Mouse (Mus musculus): ENCODE measurements around the gene Stoml1. TPM values are rescaled to one million over a fixed set of nuclear protein-coding genes. Genes with fewer than 3 reads are reported as not detected.
A peak's percentile ranks its signal among the peaks of the same experiment; 100 is the strongest.
"Not testable (repeated sequence)": the region's sequence is repeated elsewhere in the genome, so short reads cannot be mapped to it uniquely, and the experiment has no call there.

Gene Stoml1
- polyA plus RNA-seq, 1 experiment = 55.5 TPM

DNA sequence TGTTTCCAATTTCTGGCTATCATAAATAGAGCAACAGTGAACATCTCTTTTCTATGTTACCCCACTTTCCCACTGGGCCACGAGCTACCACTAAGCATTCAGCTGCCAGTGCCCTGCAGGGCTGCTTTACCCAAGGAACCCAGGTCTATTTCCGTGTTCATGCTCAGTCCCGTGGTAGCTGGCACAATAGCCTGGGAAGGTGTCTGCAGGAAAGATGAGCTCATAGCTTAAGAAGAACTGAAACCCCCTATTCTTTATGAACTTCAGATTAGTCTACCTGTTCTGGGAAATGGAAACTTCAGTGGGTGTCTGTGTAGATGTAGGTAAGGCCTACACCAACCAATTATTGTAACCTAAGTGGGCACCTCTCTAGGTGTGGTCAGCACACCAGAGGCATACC is 12.4 kb downstream of the Stoml1 start:
- DNase-seq (ENCODE audit: low read depth in 1 of 2, low spot score in 2 of 2) = no peak
- Histone ChIP-seq H3K4me3 (ENCODE audit: extremely low read depth, insufficient read depth, insufficient read length) (no peak overlapping the region), H3K27ac (ENCODE audit: insufficient read depth, low read length) (peak overlapping the region; percentile 86), H3K27me3 (ENCODE audit: control insufficient read depth, insufficient read depth, low read length) (no peaks in the 10 kb centered on the region), H3K36me3 (ENCODE audit: control insufficient read depth, insufficient read depth, low read length) (peaks cover 14% of the 10 kb centered on the region), H3K4me1 (ENCODE audit: control insufficient read depth, insufficient read depth, insufficient read length) (peaks cover 25% of the 10 kb centered on the region)
- TF ChIP-seq POLR2A (IDR thresholded peaks at IDR 0.05; ENCODE audit: low read depth, low read length) (no peak), CTCF (IDR thresholded peaks at IDR 0.05; ENCODE audit: extremely low read depth, insufficient read depth, insufficient read length, insufficient replicate concordance) (no peak)
- 31% methylated on average over 3 of the region's 3 CpGs for WGBS

DNA sequence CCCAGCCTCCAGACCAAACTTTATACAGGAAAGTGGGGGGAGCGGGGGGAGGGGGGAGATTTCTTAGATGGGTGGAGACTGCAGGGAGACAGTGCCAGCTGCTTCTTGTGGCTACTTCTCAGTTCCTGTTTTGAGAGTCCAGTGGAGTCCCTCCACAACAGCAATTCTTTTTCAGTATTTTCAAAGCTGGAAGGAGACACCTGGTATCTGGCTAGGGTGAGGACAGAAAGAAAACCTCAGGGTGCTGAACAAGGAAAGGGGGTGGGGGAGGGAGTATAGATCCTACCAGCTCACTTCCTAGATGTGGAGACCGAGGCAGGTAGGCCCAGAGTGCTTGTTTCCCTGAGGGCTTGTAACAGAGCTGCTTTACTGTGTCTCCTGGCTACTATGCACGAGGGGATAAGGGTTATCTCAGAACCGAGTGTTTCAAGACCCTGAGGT is 13.6 kb downstream of the Stoml1 start:
- Histone ChIP-seq H3K27ac (ENCODE audit: insufficient read depth, low read length) (peak overlapping the region; percentile 86), H3K4me3 (ENCODE audit: extremely low read depth, insufficient read depth, insufficient read length) (no peak overlapping the region), H3K36me3 (ENCODE audit: control insufficient read depth, insufficient read depth, low read length) (peaks cover 8% of the 10 kb centered on the region), H3K27me3 (ENCODE audit: control insufficient read depth, insufficient read depth, low read length) (no peaks in the 10 kb centered on the region), H3K4me1 (ENCODE audit: control insufficient read depth, insufficient read depth, insufficient read length) (peaks cover 30% of the 10 kb centered on the region)
- TF ChIP-seq POLR2A (IDR thresholded peaks at IDR 0.05; ENCODE audit: low read depth, low read length) = no peak
- no peak for TF ChIP-seq CTCF (IDR thresholded peaks at IDR 0.05; ENCODE audit: extremely low read depth, insufficient read depth, insufficient read length, insufficient replicate concordance)
- peak in 1 of 2 experiments; percentile 41 for DNase-seq (ENCODE audit: low read depth in 1 of 2, low spot score in 2 of 2)
- 8% methylated on average over 4 of the region's 4 CpGs for WGBS

DNA sequence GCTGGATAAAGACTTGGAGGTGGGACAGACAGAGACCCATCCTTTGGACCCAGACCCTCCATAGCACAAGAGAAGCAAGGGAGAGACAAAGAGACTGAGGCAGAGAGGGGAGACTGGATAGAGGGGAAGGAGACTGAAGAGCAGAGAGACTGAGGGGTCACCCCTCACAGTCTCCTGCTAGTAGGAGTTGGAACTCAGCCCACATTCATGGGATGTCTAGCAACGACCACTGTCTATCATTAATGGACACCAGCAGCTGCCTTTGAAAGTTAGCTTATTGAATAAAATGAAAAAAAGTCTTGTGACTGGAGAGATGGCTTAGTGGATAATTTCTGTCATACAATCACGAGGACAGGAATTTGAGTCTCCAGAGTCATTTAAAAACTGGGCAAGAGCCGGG is 14.1 kb downstream of the Stoml1 start:
- Histone ChIP-seq H3K4me3 (ENCODE audit: extremely low read depth, insufficient read depth, insufficient read length) (no peak overlapping the region), H3K27ac (ENCODE audit: insufficient read depth, low read length) (peak overlapping the region; percentile 86), H3K27me3 (ENCODE audit: control insufficient read depth, insufficient read depth, low read length) (no peaks in the 10 kb centered on the region), H3K36me3 (ENCODE audit: control insufficient read depth, insufficient read depth, low read length) (peaks cover 4% of the 10 kb centered on the region), H3K4me1 (ENCODE audit: control insufficient read depth, insufficient read depth, insufficient read length) (peaks cover 33% of the 10 kb centered on the region)
- WGBS = 60% methylated on average over 3 of the region's 3 CpGs
- no peak for DNase-seq (ENCODE audit: low read depth in 1 of 2, low spot score in 2 of 2)
- TF ChIP-seq CTCF (IDR thresholded peaks at IDR 0.05; ENCODE audit: extremely low read depth, insufficient read depth, insufficient read length, insufficient replicate concordance) = no peak
- no peak for TF ChIP-seq POLR2A (IDR thresholded peaks at IDR 0.05; ENCODE audit: low read depth, low read length)

- Histone ChIP-seq H3K27ac (ENCODE audit: insufficient read depth, low read length) (peak overlapping the region; percentile 36), H3K4me1 (ENCODE audit: control insufficient read depth, insufficient read depth, insufficient read length) (peaks cover 37% of the 10 kb centered on the region), H3K27me3 (ENCODE audit: control insufficient read depth, insufficient read depth, low read length) (no peaks in the 10 kb centered on the region), H3K36me3 (ENCODE audit: control insufficient read depth, insufficient read depth, low read length) (no peaks in the 10 kb centered on the region), H3K4me3 (ENCODE audit: extremely low read depth, insufficient read depth, insufficient read length) (no peak overlapping the region)
- DNase-seq (ENCODE audit: low read depth in 1 of 2, low spot score in 2 of 2) = peak; percentile 71 to 80
- WGBS = 39% methylated on average over 12 of the region's 12 CpGs
- TF ChIP-seq CTCF (IDR thresholded peaks at IDR 0.05; ENCODE audit: extremely low read depth, insufficient read depth, insufficient read length, insufficient replicate concordance) (peak; percentile 48; the same call in 1 of the 2 replicates), POLR2A (IDR thresholded peaks at IDR 0.05; ENCODE audit: low read depth, low read length) (no peak)
Measured at GRCm38 (mm10) chr9:58268384-58269313, 15.7 kb downstream of the Stoml1 start.

GRCm38 (mm10) chr9:58270081-58270480 is 17.1 kb downstream of the Stoml1 start:
- no peak for DNase-seq (ENCODE audit: low read depth in 1 of 2, low spot score in 2 of 2)
- peak overlapping the region; percentile 54; the same call in 1 of the 2 replicates for H3K27ac ChIP-seq (ENCODE audit: insufficient read depth, low read length)
- TF ChIP-seq POLR2A (IDR thresholded peaks at IDR 0.05; ENCODE audit: low read depth, low read length) (no peak), CTCF (IDR thresholded peaks at IDR 0.05; ENCODE audit: extremely low read depth, insufficient read depth, insufficient read length, insufficient replicate concordance) (no peak)
- no peak overlapping the region for H3K4me3 ChIP-seq (ENCODE audit: extremely low read depth, insufficient read depth, insufficient read length)
- peaks cover 46% of the 10 kb centered on the region for H3K4me1 ChIP-seq (ENCODE audit: control insufficient read depth, insufficient read depth, insufficient read length)
- H3K36me3 ChIP-seq (ENCODE audit: control insufficient read depth, insufficient read depth, low read length) = no peaks in the 10 kb centered on the region
- WGBS = 81% methylated on average over 3 of the region's 3 CpGs
- H3K27me3 ChIP-seq (ENCODE audit: control insufficient read depth, insufficient read depth, low read length) = no peaks in the 10 kb centered on the region

DNA sequence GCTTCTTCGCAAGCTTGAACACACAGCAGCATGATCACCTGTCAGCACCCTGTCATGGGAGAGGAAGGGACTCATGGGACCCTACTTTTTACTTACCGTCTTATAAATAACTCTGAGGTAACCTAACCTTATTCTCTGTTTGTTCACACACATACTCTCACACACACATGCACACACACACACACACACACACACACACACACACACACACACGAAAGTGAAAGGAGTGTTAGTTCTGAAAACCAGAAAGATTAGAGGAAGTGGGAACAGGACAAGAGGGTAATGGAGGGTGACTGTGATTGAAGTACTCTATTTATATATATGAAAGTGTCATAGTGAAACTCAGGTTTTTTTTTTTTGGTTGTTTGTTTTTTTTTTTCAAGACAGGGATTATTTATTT is 18.1 kb downstream of the Stoml1 start:
- WGBS = 16% methylated on average over 3 of the region's 3 CpGs
- Histone ChIP-seq H3K4me1 (ENCODE audit: control insufficient read depth, insufficient read depth, insufficient read length) (peaks cover 43% of the 10 kb centered on the region; the same call in 1 of the 2 replicates), H3K27ac (ENCODE audit: insufficient read depth, low read length) (peak overlapping the region; percentile 93), H3K4me3 (ENCODE audit: extremely low read depth, insufficient read depth, insufficient read length) (no peak overlapping the region), H3K36me3 (ENCODE audit: control insufficient read depth, insufficient read depth, low read length) (no peaks in the 10 kb centered on the region), H3K27me3 (ENCODE audit: control insufficient read depth, insufficient read depth, low read length) (no peaks in the 10 kb centered on the region)
- peak; percentile 71 to 83 for DNase-seq (ENCODE audit: low read depth in 1 of 2, low spot score in 2 of 2)
- TF ChIP-seq POLR2A (IDR thresholded peaks at IDR 0.05; ENCODE audit: low read depth, low read length) (no peak), CTCF (IDR thresholded peaks at IDR 0.05; ENCODE audit: extremely low read depth, insufficient read depth, insufficient read length, insufficient replicate concordance) (no peak)

GRCm38 (mm10) chr9:58271551-58271950 is 18.6 kb downstream of the Stoml1 start:
- Histone ChIP-seq H3K4me1 (ENCODE audit: control insufficient read depth, insufficient read depth, insufficient read length) (peaks cover 42% of the 10 kb centered on the region; the same call in 1 of the 2 replicates), H3K27ac (ENCODE audit: insufficient read depth, low read length) (peak overlapping the region; percentile 93)
- H3K4me3 ChIP-seq (ENCODE audit: extremely low read depth, insufficient read depth, insufficient read length); DNase-seq (ENCODE audit: low read depth in 1 of 2, low spot score in 2 of 2); H3K36me3 ChIP-seq (ENCODE audit: control insufficient read depth, insufficient read depth, low read length); H3K27me3 ChIP-seq (ENCODE audit: control insufficient read depth, insufficient read depth, low read length): not testable (repeated sequence)
- WGBS = 53% methylated on average over 9 of the region's 9 CpGs

All from spleen, adult 2 months (tissue).